Mouse (Mus musculus): Measurements from ENCODE around the gene Nr2c1. TPM values are rescaled to one million over a fixed set of nuclear protein-coding genes. Genes with fewer than 3 reads are reported as not detected.

Gene Nr2c1
- total RNA-seq, 2 experiments from 2014 or later = 5.4 to 6.1 TPM

DNA sequence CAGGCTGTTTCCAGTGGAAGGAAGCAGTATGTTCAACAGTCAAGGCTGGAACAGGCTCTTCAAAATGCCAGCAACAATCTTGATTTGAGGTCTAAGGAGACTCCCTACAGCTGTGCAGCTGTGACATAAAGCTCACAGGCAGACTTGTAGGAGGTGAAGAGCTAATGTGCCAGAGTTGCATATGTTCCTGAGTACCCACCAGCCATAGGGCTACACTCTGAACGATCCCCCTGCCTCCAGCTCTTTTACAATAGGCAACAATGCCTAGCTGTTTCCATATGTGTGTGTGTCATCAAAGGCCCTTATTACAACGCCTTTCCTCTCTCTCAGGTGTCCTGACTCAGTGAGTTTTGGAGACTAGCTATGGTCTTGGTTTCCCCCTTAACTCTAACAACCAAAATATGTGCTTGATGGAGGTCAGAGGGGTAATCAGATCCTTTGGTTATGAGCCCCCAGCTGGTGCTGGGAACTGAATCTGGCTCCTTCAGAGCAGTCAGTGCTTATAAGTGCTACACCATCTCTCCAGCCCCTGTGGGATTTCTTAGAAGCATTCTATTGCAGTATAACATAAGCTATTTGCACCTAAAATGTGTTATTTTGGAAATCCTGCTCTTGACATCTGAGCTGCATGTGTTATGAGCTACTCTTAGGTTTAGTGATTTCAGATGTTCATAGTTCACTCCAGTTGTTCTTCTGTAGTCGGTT is 7.4 kb upstream of the Nr2c1 start:
- no peak for DNase-seq

DNA sequence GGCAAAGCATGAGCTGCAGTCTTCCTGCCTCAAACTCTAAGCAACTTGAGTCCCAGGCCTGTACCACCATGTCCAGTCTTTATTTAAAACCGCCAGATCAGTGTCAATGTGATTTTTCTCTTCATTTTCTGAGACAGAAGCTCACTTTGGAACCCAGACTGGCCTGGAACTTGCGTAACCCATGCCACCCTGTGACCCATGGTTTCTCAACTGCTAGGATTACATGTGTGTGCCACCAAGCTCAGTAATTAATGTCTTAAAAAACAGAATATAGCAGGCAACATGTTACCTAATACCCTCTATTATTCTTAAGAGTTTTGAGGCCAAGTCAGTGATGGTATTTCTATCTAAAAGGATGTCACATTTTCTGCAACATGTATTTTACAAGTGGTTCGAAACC is 5.4 kb upstream of the Nr2c1 start:
- no peak for DNase-seq

DNA sequence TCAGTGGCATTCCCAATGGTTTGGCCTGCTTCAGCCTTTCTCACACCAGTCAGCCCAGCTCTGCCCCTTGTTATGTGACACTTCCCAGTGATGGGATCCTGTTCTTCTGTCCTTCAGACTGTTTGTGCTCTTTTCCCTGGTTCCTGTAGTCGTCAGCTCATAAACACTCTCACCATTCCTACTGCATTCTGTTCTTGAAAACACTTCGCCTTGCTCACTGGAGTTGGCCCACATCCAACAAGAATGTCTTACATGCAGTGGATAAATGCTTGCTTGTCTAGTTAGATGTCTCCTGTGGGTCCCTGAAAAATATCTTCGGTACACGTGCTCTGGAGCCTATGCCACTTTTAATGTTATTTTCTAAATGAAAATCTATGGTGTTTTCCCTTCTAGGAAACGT is 3.2 kb upstream of the Nr2c1 start:
- no peak for DNase-seq

DNA sequence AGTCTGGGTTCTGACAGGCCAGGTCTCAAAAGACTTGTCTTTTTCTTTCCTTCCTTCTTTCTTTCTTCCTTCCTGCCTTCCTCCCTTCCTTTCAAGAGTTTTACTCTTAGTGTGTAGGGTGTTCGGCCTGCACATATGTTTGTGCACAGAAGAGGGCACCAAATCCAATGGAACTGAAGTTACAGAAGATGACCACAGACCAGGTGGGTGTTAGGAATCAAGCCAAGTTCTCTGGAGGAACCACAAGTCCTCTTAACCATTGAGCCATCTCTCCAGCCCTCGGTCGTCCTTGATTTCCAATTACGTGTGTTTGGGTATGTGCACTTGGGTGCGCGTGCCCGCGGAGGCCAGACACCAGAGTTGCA is 450 bp upstream of the Nr2c1 start:
- no peak for DNase-seq

DNA sequence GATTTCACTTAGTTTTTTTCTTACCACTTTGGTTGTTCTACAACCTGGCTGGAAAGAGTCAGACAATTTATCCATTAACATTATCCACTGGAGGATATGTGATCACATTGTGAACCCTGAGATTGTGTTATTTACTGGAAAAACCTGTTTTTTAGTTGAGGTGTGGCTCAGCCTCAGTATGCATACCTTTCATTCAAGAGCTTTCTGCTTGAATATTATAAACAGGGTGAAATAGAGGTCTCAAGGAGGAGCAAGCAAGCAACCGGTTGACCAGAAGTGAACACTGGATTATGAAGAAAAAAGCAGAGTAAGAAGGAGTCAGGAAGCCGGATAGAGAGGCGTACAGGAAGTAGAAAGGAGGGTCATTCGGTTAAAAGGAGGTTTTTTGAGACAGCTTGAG is 3.7 kb downstream of the Nr2c1 start:
- DNase-seq = no peak

DNA sequence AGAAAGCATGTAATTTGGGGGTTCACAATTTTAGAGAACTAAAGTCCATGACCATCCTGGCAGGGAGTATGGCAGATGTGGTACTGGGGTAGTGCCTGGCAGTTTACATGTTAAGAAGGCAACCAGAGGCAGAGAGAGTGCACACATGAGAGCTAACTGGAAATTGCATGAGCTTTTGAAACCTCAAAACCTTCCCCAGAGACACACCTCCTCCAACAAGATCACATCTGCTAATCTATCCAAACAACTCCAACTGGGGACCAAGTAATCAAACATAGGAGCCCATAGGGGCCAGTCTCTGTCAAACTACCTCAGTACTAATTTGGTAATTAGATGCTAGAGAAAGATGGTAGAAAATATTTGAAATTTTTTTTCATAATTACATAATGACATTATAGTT is 6.0 kb downstream of the Nr2c1 start:
- DNase-seq = no peak

DNA sequence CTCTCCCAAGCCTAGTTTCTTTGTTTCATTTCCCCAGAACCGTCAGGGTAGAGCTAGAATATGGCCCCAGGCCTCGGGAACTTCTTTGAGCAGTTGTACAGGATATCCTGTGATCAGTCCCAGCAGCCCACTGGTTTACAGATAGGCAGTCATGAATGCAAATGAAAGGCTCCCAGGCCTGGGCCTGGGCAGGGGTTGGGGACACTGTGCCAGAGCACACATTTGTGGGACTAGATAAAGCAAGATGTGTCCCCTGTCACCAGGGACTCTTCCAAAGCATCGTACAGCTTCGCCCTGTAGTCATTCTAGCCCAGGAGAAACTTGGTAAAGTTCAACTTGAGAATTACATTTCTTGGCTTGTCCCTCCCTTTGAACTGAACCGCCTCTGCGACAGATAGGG is 11.1 kb downstream of the Nr2c1 start:
- DNase-seq = no peak

DNA sequence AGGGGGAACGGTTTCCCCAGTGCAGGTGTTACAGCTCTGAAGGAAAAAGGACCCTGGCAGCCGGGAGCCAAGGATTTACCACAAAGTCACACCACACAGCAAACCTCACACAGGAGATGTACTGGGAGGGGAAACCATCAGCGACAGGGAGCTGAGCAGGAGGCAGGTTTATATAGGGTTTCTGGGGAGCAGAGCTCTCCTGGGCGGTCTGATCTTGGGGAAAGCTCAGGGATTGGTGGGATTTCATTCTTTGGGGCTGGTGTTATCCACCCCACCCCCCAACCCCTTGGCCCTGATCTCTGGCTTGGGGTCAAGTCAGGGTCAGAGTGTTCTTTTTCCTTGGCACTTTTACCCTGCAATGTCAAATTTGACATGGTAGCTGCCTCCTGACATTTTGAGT is 11.6 kb downstream of the Nr2c1 start:
- no peak for DNase-seq

DNA sequence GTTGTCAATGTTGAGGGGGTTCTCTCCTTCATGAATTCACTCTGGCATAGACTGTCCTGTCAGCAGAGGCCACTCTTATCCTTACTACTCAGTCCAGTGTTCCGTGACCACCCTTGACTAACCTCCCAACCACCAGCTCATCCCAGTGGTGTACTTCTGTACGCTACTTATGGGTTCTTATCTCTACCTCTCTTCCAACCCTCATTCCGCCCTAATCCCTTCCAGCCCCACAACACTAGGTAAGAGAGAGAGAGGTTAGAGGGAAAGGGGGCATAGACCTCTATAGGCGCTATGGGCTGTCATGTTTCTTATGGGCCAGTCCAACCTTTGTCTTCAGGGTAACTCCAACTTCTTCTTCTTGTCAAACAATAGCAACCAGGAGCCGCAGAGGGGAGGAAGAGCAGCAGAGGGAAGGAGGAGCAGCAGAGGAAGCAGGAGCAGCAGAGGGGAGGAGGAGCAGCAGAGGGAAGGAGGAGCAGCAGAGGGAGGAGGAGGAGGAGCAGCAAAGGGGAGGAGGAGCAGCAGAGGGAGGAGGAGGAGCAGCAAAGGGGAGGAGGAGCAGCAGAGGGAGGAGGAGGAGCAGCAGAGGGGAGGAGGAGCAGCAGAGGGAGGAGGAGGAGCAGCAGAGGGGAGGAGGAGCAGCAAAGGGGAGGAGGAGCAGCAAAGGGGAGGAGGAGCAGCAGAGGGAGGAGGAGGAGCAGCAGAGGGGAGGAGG is 13.4 kb downstream of the Nr2c1 start:
- no peak for DNase-seq

DNA sequence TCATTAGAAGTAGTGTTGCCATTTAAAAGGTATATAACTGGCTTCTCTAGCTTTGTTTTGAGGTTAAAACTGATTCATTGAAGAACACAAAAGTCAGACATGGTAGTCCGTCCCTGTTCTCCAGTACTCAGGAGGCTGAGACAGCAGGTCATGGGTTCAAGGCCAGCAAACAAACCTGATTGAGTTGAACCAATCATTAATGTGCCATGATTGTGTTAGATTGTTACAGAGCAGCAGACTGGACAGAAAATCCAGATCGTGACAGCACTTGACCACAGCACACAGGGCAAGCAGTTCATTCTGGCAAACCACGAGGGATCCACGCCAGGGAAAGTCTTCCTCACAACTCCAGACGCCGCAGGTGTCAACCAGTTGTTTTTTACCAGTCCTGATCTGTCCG is 14.2 kb downstream of the Nr2c1 start:
- no peak for DNase-seq

DNA sequence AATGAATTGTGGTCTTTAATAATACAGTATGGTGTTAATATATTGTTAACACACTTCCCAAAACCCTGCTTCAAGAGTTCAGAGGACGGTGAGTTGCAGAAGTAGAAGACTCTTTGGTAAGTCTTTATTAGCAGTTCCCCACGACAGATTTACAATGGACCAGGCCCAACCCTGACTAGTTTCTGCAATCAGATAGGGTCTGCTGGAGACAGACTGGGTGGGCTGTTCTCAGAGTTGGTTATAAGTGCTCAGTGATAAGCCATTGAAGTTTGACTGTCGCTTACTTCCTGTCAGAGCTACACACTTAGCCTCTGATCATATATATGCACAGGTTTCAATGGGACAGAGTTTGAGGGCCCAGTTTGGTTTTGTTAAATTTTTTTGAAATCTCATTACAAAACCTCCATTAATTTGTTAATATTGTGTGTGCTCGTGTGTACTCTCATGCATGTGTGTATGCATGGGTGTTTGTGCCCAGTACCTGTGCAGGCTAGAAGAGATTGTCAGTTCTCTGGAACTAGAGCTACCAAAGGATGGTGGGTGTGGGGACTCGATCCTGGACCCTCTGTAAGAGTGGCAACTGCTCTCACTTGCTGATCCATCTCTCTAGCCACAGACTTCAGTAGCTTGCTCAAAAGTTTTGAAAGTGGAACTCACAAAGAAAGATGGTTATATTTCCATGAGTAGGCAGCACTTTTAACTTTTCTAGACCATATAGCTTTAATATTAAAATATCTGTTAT is 16.5 kb downstream of the Nr2c1 start:
- no peak for DNase-seq

DNA sequence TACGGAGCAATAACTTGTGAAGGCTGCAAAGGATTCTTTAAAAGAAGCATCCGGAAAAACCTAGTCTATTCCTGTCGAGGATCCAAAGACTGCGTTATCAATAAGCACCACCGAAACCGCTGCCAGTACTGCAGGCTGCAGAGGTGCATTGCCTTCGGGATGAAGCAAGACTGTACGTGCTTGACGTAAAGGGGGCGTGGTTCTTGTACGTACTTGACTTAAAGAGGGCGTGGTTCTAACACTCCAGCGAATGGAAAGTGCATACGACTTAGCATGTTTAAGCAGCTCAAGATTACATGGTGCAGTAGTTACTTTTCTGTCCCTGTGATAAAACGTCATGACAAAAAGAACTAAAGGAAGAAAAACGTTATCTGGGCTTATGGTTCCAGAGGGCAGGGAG is 17.6 kb downstream of the Nr2c1 start:
- no peak for DNase-seq

DNA sequence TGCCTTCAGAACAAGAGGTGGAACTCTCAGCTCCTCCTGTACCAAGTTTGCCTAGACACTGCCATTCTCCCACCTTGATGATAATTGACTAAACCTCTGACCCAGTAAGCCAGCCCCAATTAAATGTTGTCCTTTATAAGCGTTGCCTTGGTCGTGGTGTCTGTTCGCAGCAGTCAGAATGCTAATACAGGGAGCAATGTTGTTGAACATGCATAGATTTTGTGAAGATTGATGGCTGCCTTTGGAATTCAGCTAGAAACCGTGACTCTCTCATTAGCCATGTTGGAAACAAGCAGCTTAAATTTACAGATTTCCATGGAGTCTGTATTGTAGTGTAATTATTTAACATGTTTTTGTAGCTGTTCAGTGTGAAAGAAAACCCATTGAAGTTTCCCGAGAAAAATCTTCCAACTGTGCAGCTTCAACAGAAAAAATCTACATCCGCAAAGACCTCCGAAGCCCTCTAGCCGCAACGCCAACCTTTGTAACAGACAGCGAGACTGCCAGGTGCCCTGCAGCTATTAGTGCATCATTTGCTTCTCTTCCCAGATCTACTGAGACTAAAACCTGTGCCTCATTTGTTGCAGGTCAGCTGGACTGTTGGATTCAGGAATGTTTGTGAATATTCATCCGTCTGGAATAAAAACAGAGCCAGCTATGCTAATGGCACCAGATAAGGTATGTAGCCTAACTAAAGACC is 19.4 kb downstream of the Nr2c1 start:
- DNase-seq = no peak

DNA sequence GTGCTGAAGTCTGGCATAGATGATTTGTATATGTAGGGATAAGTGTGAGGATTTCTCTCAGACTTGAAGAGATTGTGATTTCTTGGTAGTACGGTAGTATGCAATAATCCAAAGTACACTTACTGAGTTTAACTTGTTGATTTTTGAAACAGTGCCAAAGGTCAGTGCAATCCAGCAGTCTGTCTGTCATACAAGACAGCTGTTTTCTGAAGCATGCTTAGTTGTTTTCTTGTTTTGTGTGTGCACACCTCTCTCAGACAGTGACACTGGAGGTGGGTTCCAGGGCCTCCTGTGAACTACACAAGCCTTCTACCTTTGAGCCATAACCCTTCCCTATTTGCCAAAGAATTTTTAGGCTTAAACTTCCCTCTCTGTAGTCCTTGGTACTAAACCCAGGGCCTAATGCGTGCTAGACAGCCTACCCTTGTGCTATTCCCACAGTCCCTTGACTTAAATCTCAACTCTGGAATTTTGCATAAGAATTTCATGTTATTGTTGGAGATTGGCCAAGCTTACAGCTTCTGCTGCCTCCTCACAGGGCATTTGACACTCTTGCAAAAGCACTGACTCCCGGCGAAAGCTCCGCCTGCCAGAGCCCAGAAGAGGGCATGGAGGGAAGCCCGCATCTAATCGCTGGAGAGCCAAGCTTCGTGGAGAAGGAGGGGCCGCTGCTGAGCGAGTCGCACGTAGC is 23.8 kb downstream of the Nr2c1 start:
- no peak for DNase-seq

DNA sequence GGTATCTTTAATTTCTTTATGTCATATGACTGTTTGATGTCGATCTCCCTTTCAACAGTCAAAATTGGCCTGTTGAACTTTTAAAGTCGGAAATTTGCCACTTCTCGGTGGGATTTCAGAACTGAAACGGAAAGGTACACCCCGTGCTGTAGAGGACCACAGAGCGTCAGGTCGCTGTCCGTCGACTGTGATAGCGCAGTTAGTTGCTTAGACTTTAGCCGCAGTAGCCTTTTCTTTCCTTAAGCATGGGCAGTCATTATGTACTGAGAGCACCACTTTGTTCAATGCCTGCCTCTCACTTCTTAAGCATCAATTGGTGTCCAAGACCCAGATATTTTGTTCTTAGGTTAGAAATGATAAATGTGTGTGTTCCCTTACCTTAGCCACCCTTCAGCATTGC is 24.3 kb downstream of the Nr2c1 start:
- no peak for DNase-seq

DNA sequence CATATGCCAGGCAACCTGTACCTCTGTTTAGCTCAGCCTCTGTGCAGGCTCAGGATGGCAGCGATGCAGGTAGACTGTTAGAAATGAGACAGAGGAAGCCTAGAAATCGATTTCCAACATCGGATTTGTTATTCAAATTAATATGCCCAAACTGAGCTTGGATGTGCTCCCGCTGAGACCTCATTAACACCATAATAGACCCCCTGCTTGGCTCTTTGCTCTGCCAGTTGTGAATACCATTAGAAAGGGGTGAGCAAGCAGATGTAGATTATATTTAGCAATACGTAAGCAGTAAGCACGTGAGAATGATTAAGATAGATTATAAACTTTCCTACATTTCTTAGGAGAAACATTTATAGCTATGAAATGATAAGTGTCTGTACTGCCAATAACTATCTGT is 24.9 kb downstream of the Nr2c1 start:
- no peak for DNase-seq

DNA sequence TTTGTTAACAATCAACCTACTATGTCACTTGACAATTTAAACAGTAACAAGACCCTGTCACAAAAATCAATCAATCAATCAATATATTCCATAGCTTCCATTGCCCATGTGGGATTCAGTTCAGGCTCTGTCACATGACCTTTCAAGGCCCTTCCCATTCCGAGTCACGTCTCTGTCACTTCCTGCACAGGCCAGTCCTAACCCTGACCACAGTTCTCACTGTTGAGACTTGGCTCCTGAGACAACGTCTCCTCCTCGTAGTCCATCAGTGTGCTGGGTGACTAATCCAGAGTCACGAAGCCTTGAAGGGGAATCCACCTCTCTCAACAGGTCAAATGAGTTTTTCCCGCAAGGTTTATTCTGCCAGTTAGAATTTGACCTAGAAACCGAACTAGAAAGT is 26.8 kb downstream of the Nr2c1 start:
- no peak for DNase-seq

DNA sequence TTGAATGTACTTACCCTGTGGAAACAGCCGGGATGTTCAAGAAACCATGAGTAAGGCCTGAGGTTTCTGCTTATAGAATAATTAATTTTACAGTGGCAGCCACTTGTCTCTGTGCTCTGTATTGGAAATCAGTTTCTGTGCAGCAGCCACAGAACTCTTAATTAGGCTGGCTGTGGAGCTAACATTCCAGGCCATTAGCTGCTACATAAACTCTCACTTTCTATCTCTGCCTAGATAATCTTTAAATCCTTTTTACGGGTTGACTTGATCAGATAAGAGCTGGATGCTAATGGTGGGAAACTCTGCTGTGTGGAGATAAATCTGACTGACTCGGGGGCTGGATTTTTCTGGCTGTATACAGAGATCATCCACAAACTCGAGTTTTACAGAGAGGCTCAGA is 35.4 kb downstream of the Nr2c1 start:
- DNase-seq = no peak

DNA sequence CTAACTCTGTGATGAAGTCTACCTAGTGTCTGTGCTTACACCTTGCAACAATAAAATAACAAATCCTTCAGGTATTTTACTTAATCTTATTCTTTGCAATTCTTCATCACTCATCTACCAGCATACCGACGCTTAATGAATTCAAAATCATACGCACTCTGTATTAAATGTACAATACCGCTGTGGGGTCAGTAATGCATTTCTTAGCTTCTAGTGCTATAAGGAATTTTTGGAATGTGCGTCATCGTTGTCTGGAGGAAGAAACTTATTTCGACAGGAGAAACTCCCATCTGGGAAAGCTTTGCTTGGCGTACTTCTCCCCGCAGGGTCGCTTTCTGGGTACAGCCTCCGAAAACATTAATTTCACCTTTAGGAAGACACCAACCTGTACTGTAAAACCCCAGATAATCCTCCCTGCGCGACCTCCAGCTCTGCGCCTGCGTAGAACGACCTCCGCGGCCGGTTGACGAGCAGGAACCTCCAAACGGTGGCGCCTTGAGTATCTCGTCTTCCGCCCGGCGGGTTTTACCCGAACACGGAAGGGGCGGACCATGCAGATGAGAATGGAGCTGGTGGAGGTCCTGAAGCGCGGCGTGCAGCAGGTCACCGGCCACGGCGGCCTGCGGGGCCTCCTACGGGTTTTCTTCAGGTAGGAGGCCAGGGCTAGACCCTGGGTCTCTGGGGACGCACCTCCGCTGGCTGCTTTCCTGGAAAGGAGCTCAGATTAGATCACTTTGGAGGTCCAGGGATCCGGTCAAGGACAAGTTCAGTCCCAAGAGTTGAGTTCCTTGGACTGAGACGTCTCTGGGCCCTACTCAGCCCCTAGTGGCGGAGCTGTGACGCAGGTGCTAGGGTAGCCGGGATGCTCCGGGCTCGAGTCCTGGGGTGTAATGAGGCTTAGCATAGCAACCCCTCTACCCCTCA is 50.9 kb downstream of the Nr2c1 start, which contains the start of gene Ndufa12:
Ndufa12 (plus strand) TSS at position 239 of the 924 bp plus-strand sequence.
- DNase-seq = peak; percentile 88

DNA sequence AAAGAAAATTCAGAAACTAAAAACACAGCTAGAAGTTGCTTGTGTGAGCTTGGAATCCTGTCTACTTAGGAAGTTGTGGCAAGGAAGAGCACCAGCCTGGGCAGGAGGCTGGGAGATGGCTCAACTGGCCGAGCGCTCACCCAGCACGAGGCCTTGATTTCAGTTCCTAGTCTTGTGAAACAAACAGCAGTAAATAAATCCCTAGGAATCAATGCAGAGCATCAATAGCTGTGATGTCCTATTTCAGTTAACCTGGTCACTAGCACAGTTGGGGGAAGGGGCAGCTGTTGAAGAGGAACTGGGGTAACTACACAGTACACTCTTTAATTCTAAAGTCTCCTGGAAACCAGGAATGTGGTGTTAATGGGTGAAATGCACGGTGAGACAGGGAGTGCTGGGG is 57.1 kb downstream of the Nr2c1 start:
- DNase-seq = no peak
